Mouse (Mus musculus): ENCODE measurements around the gene Haao. TPM values are rescaled to one million over a fixed set of nuclear protein-coding genes. Genes with fewer than 3 reads are reported as not detected.

Haao gene
- polyA plus RNA-seq, 1 experiment: 96.3 TPM

DNA sequence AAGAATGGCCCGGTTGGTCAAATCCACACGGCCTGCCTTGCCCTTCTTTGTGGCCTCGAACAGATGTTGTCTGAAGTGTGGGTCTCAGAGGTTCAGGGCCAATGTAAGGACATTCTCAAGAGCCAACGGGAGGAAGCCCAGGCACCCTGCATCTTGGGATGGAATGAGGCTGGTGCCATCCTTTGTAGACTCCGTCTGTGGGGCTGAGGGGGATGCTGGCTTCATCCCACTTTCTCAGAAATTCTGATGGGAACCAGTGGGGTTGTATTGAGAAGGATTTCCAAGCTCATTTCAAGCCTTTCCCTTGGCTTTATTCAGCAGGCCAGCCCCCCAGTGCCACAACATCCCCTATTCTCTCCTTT lies 41.5 kb upstream of the Haao start:
- Histone ChIP-seq H3K4me3 (replicated peaks; ENCODE audit: control insufficient read depth, low read depth, low read length) (no peak overlapping the region), H3K27ac (ENCODE audit: control insufficient read depth, insufficient read depth, low read depth, low read length, poor library complexity) (no peak overlapping the region), H3K4me1 (ENCODE audit: control insufficient read depth, insufficient read depth, low read length) (no peaks in the 10 kb centered on the region)
- 81% methylated on average over 5 of the region's 5 CpGs for WGBS
- no peak for TF ChIP-seq CTCF (IDR thresholded peaks at IDR 0.05; ENCODE audit: control insufficient read depth, insufficient read depth, low read length)
- TF ChIP-seq POLR2A (IDR thresholded peaks at IDR 0.05; ENCODE audit: borderline replicate concordance, control insufficient read depth, low read depth, low read length): no peak

GRCm38 (mm10) chr17:83887241-83887640 lies 39.5 kb upstream of the Haao start:
- H3K27ac ChIP-seq (ENCODE audit: control insufficient read depth, insufficient read depth, low read depth, low read length, poor library complexity): no peak overlapping the region
- TF ChIP-seq POLR2A (IDR thresholded peaks at IDR 0.05; ENCODE audit: borderline replicate concordance, control insufficient read depth, low read depth, low read length): no peak
- no peak for TF ChIP-seq CTCF (IDR thresholded peaks at IDR 0.05; ENCODE audit: control insufficient read depth, insufficient read depth, low read length)
- no peak overlapping the region for H3K4me3 ChIP-seq (replicated peaks; ENCODE audit: control insufficient read depth, low read depth, low read length)
- 65% methylated on average over 5 of the region's 5 CpGs for WGBS
- no peaks in the 10 kb centered on the region for H3K4me1 ChIP-seq (ENCODE audit: control insufficient read depth, insufficient read depth, low read length)

- TF ChIP-seq CTCF (IDR thresholded peaks at IDR 0.05; ENCODE audit: control insufficient read depth, insufficient read depth, low read length): no peak
- TF ChIP-seq POLR2A (IDR thresholded peaks at IDR 0.05; ENCODE audit: borderline replicate concordance, control insufficient read depth, low read depth, low read length): no peak
- Histone ChIP-seq H3K4me1 (ENCODE audit: control insufficient read depth, insufficient read depth, low read length) (no peaks in the 10 kb centered on the region), H3K4me3 (replicated peaks; ENCODE audit: control insufficient read depth, low read depth, low read length) (no peak overlapping the region), H3K27ac (ENCODE audit: control insufficient read depth, insufficient read depth, low read depth, low read length, poor library complexity) (no peak overlapping the region)
- WGBS: 78% methylated on average over 3 of the region's 3 CpGs
Observed at GRCm38 (mm10) chr17:83886395-83886794, 38.6 kb upstream of the Haao start.

- 82% methylated on average over 5 of the region's 5 CpGs for WGBS
- no peak overlapping the region for H3K4me3 ChIP-seq (replicated peaks; ENCODE audit: control insufficient read depth, low read depth, low read length)
- no peak for TF ChIP-seq POLR2A (IDR thresholded peaks at IDR 0.05; ENCODE audit: borderline replicate concordance, control insufficient read depth, low read depth, low read length)
- TF ChIP-seq CTCF (IDR thresholded peaks at IDR 0.05; ENCODE audit: control insufficient read depth, insufficient read depth, low read length): no peak
- no peaks in the 10 kb centered on the region for H3K4me1 ChIP-seq (ENCODE audit: control insufficient read depth, insufficient read depth, low read length)
- no peak overlapping the region for H3K27ac ChIP-seq (ENCODE audit: control insufficient read depth, insufficient read depth, low read depth, low read length, poor library complexity)
Observed at GRCm38 (mm10) chr17:83885750-83886149, 38.0 kb upstream of the Haao start.

DNA sequence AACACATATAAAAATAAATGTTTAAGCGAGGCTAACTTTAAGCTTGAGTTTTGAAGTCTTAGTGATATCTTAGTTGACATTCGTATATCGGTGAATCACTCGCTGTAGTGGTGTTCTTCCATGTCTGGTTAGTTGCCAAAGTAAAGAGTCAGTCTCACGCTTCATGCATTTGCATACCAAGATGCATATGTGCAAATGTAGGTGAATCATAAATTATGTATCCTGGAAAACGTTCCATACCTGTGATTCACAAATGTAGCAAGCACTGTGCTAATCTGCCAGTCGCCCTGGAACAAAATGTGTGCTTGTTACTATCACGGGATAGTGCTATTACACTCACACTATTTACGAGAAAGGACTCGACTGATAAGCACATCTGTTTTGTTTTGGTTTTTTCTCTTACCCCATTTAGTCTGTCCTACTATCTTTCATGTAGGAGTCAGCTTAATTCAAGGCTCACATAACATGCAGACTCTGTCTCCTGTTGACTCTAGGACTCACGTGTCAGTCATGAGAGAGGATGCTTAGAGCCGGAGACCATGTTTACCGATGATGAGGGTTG lies 37.3 kb upstream of the Haao start:
- 73% methylated on average over 13 of the region's 13 CpGs for WGBS
- no peaks in the 10 kb centered on the region; the same call in 1 of the 2 replicates for H3K4me1 ChIP-seq (ENCODE audit: control insufficient read depth, insufficient read depth, low read length)
- no peak overlapping the region for H3K4me3 ChIP-seq (replicated peaks; ENCODE audit: control insufficient read depth, low read depth, low read length)
- TF ChIP-seq POLR2A (IDR thresholded peaks at IDR 0.05; ENCODE audit: borderline replicate concordance, control insufficient read depth, low read depth, low read length): no peak
- TF ChIP-seq CTCF (IDR thresholded peaks at IDR 0.05; ENCODE audit: control insufficient read depth, insufficient read depth, low read length): no peak
- H3K27ac ChIP-seq (ENCODE audit: control insufficient read depth, insufficient read depth, low read depth, low read length, poor library complexity): no peak overlapping the region

DNA sequence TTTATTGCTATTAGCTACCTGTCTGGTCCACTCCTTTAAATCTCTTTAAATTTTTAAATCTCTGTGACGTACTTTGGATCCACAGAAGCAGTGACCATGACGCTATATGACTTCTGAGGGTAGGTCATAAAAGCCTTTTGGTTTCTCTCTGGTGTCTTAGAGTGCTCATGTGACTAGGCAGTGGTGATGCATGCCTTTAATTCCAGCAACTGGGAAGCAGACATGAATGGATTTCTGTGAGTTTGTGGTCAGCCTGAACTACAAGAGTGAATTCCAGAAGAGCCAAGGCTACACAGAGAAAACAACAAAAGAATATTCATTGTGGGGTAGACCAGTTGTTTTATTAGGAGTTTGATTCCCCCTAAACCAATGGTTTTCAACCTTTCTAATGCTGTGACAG lies 35.0 kb upstream of the Haao start:
- no peaks in the 10 kb centered on the region; the same call in 1 of the 2 replicates for H3K4me1 ChIP-seq (ENCODE audit: control insufficient read depth, insufficient read depth, low read length)
- TF ChIP-seq POLR2A (IDR thresholded peaks at IDR 0.05; ENCODE audit: borderline replicate concordance, control insufficient read depth, low read depth, low read length) (no peak), CTCF (IDR thresholded peaks at IDR 0.05; ENCODE audit: control insufficient read depth, insufficient read depth, low read length) (no peak)
- H3K4me3 ChIP-seq (replicated peaks; ENCODE audit: control insufficient read depth, low read depth, low read length): no peak overlapping the region
- H3K27ac ChIP-seq (ENCODE audit: control insufficient read depth, insufficient read depth, low read depth, low read length, poor library complexity): no peak overlapping the region
- 83% methylated on average over 2 of the region's 2 CpGs for WGBS

DNA sequence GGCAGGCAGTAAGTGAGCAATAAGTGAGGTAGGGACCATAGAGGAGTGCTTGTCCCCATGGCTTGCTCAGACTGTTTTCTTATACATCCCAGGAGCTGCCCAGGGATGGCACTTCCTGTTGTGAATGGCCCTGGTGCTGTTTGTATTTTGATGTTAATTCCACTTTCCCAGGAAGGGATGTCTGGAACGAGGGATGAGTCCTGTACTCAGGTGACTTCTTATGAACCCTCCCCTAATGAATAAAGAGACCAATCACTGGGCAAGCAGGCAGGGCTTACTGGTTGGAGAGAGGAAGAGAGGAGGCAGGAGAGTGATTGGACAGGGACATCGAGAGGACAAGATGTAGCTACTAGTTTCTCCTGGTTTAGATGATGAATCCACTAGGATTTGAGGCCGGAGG lies 33.3 kb upstream of the Haao start:
- H3K4me3 ChIP-seq (replicated peaks; ENCODE audit: control insufficient read depth, low read depth, low read length): no peak overlapping the region
- 73% methylated on average over 3 of the region's 3 CpGs for whole genome bisulfite sequencing

DNA sequence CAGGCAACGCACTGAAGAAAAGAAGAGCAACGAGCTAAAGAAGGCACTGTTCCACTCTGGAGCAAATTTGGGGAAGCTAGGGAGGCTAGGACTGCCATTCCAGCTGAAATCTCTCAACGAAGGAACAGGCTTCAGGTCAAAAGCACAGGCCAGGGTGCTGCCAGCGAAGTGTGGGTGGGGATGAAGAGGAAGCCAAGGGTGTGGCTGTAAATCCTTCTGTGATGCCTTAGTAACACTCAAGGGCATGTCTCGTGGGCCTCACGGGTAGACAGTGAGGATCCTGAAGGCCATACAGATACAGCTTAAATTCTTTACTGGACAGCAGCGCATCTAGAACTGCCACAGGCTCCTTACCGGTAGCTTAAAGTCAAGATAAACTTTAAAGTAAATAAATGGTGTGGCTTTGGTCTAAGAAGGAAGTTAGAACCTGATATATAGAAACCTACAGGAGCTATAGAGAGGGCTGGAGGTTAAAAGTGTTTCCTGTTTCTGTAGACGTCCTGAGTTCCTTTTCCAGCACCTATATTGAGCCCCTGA lies 32.5 kb upstream of the Haao start:
- no peak overlapping the region for H3K27ac ChIP-seq (ENCODE audit: control insufficient read depth, insufficient read depth, low read depth, low read length, poor library complexity)
- no peaks in the 10 kb centered on the region; the same call in 1 of the 2 replicates for H3K4me1 ChIP-seq (ENCODE audit: control insufficient read depth, insufficient read depth, low read length)
- no peak overlapping the region for H3K4me3 ChIP-seq (replicated peaks; ENCODE audit: control insufficient read depth, low read depth, low read length)
- TF ChIP-seq POLR2A (IDR thresholded peaks at IDR 0.05; ENCODE audit: borderline replicate concordance, control insufficient read depth, low read depth, low read length): no peak
- no peak for TF ChIP-seq CTCF (IDR thresholded peaks at IDR 0.05; ENCODE audit: control insufficient read depth, insufficient read depth, low read length)
- WGBS: 40% methylated on average over 9 of the region's 9 CpGs

More for the DNA sequence above, 33.3 kb upstream of the Haao start:
- H3K27ac ChIP-seq (ENCODE audit: control insufficient read depth, insufficient read depth, low read depth, low read length, poor library complexity): no peak overlapping the region
- TF ChIP-seq POLR2A (IDR thresholded peaks at IDR 0.05; ENCODE audit: borderline replicate concordance, control insufficient read depth, low read depth, low read length): no peak
- TF ChIP-seq CTCF (IDR thresholded peaks at IDR 0.05; ENCODE audit: control insufficient read depth, insufficient read depth, low read length): no peak
- H3K4me1 ChIP-seq (ENCODE audit: control insufficient read depth, insufficient read depth, low read length): no peaks in the 10 kb centered on the region; the same call in 1 of the 2 replicates

Data from bone marrow, adult 2 months (tissue).